Mouse (Mus musculus) kidney, adult 2 months (tissue): ENCODE data around the gene Fbxo42. TPM values are rescaled to one million over a fixed set of nuclear protein-coding genes. Genes with fewer than 3 reads are reported as not detected.
A peak's percentile ranks its signal among the peaks of the same experiment; 100 is the strongest.
"Not testable (repeated sequence)": the region's sequence is repeated elsewhere in the genome, so short reads cannot be mapped to it uniquely, and the experiment has no call there.

Experiments used
- DNase-seq: peaks from one replicate; pipeline ENCODE4 v3.0.0; 2021
- H3K27ac ChIP-seq: fragments of 200-500 bp; 2 replicates; pipeline ENCODE4 v1.5.1; 2012; ENCODE audit warnings: low read depth, low read length, control low read depth, inconsistent platforms; ENCODE audit not compliant: insufficient read depth
- H3K27me3 ChIP-seq: fragments of 200-500 bp; replicated peaks from 2 replicates; pipeline ENCODE4 v1.6.1; 2012; ENCODE audit warnings: mild to moderate bottlenecking, moderate library complexity, low read length, inconsistent platforms; ENCODE audit not compliant: control insufficient read depth, insufficient read depth
- H3K36me3 ChIP-seq: fragments of 200-500 bp; 2 replicates; pipeline ENCODE4 v1.6.1; 2012; ENCODE audit warnings: mild to moderate bottlenecking, moderate library complexity, low read length, inconsistent platforms; ENCODE audit not compliant: control insufficient read depth, insufficient read depth
- H3K4me1 ChIP-seq: fragments of 200-500 bp; 2 replicates; pipeline ENCODE4 v1.6.1; 2011; ENCODE audit warnings: low read length; ENCODE audit not compliant: control insufficient read depth, insufficient read depth
- H3K4me3 ChIP-seq: fragments of 200-500 bp; 2 replicates; pipeline ENCODE4 v1.5.1; 2011; ENCODE audit warnings: mild to moderate bottlenecking, low read depth, low read length, control low read depth; ENCODE audit not compliant: insufficient read depth
- CTCF ChIP-seq: fragments of 200-500 bp; conservative IDR thresholded peaks from 2 replicates; pipeline ENCODE4 v1.5.1; 2011; ENCODE audit warnings: low read depth, mild to moderate bottlenecking, control low read depth, low read length, moderate library complexity, mixed read lengths; ENCODE audit not compliant: insufficient read depth, insufficient read length
- POLR2A ChIP-seq: fragments of 200-500 bp; IDR thresholded peaks from one replicate; pipeline ENCODE4 v1.6.1; 2011; ENCODE audit warnings: low read depth, low read length, control low read depth
- WGBS: fragments of 180-500 bp; shearing (Covaris S2); methylation state at CpG from one replicate; pipeline ENCODE4 v1.1.7; 2018; 5-methylcytosine and 5-hydroxymethylcytosine counted together
- polyA plus RNA-seq: library from polyadenylated mRNA; depleted of rRNA; stranded (reverse); fragments of >200 nt; gene quantifications from 2 replicates; pipeline ENCODE4 v1.2.3, GENCODE M21; 2012

The Fbxo42 gene
- polyA plus RNA-seq, 1 experiment: 11.7 TPM

DNA sequence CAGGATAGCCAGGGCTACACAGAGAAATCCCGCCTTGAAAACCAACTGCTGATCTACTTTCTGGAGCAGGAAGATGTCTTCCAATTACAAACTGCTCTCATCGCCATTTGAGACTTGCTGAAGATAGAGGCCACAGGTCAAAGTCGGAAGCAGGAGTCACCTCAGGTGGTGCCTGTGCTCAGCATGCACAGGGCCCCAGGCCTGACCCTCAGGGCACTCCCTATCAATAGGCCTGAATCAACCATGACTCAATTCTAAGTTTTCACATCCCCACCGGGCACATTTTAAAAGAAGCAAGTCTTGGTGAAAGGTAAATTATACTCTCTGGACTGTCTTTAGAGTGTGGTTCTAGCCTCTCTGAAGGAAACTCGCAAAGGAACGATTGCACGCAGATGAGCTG lies 11.6 kb upstream of the Fbxo42 start:
- Histone ChIP-seq H3K27ac (peak overlapping the region; percentile 51; the same call in 1 of the 2 replicates), H3K4me1 (peaks cover 59% of the 10 kb centered on the region), H3K4me3 (no peak overlapping the region), H3K36me3 (no peaks in the 10 kb centered on the region), H3K27me3 (no peaks in the 10 kb centered on the region)
- no peak for DNase-seq
- 58% methylated on average over 7 of the region's 7 CpGs for WGBS
- TF ChIP-seq POLR2A (no peak), CTCF (no peak)

DNA sequence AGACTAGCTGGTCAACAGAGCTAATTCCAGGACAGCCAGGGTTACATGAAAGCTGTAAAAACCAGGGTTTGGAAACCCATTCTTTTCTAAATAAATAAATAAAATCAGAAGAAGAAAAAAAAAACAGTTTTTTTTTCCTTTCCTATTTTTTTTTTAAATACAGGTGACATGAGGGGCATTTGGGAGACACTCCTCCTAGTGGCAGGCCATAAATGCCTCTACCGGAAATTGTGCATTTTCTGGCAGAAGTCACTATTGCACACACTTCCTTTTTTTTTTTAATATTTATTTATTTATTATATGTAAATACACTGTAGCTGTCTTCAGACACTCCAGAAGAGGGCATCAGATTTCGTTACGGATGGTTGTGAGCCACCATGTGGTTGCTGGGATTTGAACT lies 10.0 kb upstream of the Fbxo42 start:
- WGBS: 34% methylated on average over 3 of the region's 3 CpGs

DNA sequence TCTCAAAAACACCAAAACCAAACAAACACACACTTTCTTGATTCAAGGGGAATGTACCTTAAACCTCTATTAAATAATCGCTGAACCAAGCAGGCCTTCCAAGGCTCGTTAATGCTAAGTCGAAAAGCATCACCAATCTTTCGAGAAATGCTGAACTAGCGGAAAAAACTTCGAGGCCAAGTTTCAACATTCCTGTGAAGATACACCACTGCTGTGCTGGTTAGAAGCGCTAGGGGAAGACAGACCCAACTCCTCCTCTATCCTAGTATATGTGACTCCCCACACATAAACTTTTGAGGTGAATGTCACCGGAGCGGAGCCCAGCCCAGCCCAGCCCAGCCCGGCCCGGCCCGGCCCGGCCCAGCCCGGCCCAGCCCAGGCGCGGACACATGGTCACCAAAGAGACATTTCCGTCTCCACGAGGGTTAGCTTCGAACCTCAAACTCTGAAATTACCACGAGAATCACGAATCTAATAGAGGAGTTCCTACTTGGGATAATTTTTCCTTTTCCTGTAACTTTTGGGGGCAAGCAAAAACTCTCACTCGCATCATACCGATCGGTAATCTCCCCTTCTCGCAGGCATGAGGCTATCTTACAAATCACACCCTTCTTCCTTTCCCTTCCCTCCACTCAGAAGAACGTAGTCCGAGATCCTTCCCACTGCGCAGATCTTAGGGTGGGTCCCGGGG lies 9.1 kb upstream of the Fbxo42 start:
- no peak for TF ChIP-seq POLR2A
- TF ChIP-seq CTCF: no peak
- 1% methylated on average over 29 of the region's 29 CpGs for WGBS
- H3K27ac ChIP-seq: peak overlapping the region; percentile 96
- no peaks in the 10 kb centered on the region for H3K36me3 ChIP-seq
- H3K4me3 ChIP-seq: peak overlapping the region; percentile 89
- peak; percentile 84 for DNase-seq
- peaks cover 47% of the 10 kb centered on the region for H3K4me1 ChIP-seq
- H3K27me3 ChIP-seq: no peaks in the 10 kb centered on the region

More for the DNA sequence above, 10.0 kb upstream of the Fbxo42 start:
- not testable (repeated sequence) for H3K4me3 ChIP-seq, DNase-seq, H3K27me3 ChIP-seq, H3K36me3 ChIP-seq
- peak overlapping the region; percentile 85; the same call in 1 of the 2 replicates for H3K27ac ChIP-seq
- peaks cover 48% of the 10 kb centered on the region for H3K4me1 ChIP-seq
- TF ChIP-seq CTCF: 0 out of 2 replicates have a peak, but pooled peaks have one; percentile 1

DNA sequence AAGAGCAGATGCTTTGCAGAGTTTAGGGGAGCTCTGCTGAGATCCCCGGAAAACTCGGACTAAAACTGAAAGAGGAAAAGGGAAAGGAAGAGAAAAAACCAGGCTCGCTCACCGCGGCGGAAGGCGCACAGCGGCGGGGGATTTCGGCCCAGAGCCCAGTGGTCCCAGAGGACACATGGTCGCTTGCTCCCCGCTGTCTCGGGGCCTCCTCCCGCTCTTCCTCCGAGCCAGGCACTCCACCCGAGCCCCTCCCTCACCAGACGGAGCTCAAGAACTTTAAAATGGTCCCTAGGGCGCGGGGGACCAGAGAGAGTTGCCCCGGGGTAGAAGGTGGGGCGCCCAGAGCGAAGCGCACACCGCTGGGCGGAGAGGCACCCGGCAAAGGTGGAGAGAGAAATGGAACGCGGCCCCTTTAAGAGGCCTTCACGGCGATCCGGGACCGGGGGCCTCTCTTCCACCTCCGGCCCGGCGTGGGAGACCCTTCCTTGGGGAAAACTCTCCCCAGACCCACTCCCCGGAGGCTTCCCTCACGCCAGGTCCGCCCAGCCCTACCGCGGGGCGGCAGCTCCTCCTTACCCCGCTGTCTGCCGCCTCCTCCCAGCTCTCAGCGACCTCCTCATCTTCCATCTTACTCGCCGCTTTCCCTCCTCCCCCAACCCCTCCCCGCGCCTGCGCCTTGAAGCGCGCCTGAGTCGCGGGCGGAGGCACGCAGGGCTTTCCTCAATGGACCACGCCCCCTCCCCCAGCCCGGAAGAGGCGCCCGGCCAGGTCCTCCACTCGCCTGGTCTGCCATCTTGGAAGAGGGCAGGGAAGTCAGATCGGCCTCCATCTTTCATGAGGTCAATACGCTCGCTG lies 8.4 kb upstream of the Fbxo42 start, which contains the start of gene Szrd1:
Gene Szrd1, minus strand, starts transcription at position 660 of the 855 bp plus-strand sequence.
- TF ChIP-seq POLR2A (peak; percentile 82), CTCF (no peak)
- no peaks in the 10 kb centered on the region for H3K36me3 ChIP-seq
- WGBS: 1% methylated on average over 63 of the region's 63 CpGs
- H3K4me3 ChIP-seq: peak within 1 kb of the TSS; percentile 89
- H3K4me1 ChIP-seq: peaks cover 43% of the 10 kb centered on the region
- no peaks in the 10 kb centered on the region for H3K27me3 ChIP-seq
- H3K27ac ChIP-seq: peak within 1 kb of the TSS; percentile 96
- DNase-seq: peak; percentile 100

DNA sequence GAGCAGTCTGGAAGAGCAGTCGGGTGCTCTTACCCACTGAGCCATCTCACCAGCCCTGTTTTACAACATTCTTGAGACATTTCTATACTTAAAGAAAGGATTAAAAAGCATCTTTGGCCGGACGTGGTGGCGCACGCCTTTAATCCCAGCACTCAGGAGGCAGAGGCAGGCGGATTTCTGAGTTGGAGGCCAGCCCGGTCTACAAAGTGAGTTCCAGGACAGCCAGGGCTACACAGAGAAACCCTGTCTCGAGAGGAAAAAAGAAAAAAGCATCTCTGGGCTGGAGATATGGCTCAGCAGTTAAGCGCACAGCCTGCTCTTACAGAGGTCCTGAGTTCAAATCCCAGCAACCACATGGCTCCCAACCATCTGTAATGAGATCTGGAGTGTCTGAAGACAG lies 7.4 kb upstream of the Fbxo42 start:
- H3K27ac ChIP-seq, H3K4me3 ChIP-seq, H3K36me3 ChIP-seq, H3K27me3 ChIP-seq, DNase-seq: not testable (repeated sequence)
- H3K4me1 ChIP-seq: peaks cover 33% of the 10 kb centered on the region
- 87% methylated on average over 9 of the region's 9 CpGs for WGBS

DNA sequence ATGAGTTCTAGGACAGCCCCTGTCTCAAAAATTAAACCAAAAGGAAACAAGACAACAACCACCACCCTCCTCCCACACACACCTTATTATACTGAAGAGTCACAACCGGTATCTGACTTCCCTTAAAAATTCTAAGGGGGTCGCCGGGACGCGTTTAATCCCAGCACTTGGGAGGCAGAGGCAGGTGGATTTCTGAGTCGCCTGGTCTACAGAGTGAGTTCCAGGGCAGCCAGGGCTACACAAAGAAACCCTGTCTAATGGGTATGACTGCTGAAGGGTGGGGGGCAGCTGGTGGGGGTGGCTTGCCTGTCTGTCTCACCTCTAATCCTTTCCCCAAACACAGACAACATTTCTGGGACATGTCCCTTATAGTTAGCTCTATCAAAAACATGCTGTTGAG lies 6.7 kb upstream of the Fbxo42 start:
- DNase-seq: no peak
- Histone ChIP-seq H3K27ac (no peak overlapping the region), H3K27me3 (no peaks in the 10 kb centered on the region), H3K4me3 (no peak overlapping the region), H3K4me1 (peaks cover 27% of the 10 kb centered on the region), H3K36me3 (no peaks in the 10 kb centered on the region)
- TF ChIP-seq CTCF (no peak), POLR2A (no peak)
- WGBS: 90% methylated on average over 6 of the region's 6 CpGs

DNA sequence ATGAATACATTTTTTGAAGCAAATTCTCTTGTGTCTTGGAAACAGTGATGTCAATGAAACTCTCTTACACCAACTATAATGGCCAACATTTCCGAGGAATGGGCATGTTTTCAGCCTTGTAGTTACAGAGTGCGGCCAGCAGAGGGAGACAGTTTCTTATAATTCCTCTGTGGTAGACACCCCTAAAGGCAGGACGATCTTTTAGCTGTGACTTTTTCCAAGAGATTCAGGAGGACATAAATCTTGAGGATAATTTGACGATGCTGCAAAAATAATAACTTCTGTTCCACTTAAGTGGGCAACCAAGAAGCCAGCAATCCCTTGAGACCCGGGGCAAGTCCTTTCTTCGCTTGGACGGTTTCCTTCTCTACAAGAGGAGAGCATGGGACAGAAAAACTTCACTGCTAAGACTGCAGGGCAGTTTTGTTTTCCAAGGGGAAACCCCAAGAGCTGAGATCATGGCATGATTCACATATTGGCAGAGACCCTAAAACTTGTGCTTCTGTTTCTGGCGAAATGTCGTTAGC lies 5.4 kb upstream of the Fbxo42 start:
- TF ChIP-seq POLR2A (no peak), CTCF (peak; percentile 71)
- Histone ChIP-seq H3K27me3 (no peaks in the 10 kb centered on the region), H3K36me3 (no peaks in the 10 kb centered on the region), H3K27ac (peak overlapping the region; percentile 51; the same call in 1 of the 2 replicates), H3K4me3 (peak overlapping the region; percentile 23), H3K4me1 (peaks cover 20% of the 10 kb centered on the region)
- peak; percentile 90 for DNase-seq
- 4% methylated on average over 9 of the region's 9 CpGs for WGBS

DNA sequence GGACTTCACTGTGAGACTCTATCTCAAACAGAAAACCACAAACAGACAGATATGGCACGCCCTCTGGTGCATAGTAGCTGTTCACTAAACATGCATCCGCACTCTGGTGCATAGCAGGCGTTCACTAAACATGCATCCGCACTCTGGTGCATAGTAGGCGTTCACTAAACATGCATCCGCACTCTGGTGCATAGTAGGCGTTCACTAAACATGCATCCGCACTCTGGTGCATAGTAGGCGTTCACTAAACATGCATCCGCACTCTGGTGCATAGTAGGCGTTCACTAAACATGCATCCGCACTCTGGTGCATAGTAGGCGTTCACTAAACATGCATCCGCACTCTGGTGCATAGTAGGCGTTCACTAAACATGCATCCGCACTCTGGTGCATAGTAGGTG lies 2.6 kb upstream of the Fbxo42 start:
- H3K4me3 ChIP-seq, H3K27me3 ChIP-seq, H3K27ac ChIP-seq, H3K36me3 ChIP-seq, DNase-seq: not testable (repeated sequence)
- H3K4me1 ChIP-seq: peaks cover 16% of the 10 kb centered on the region; the same call in 1 of the 2 replicates
- WGBS: 91% methylated on average over 11 of the region's 16 CpGs
